Mouse (Mus musculus) embryonic facial prominence, embryonic 12.5 days (tissue): ENCODE results near the gene Gpatch2. TPM values are rescaled to one million over a fixed set of nuclear protein-coding genes. Genes with fewer than 3 reads are reported as not detected.

ENCODE experiments used
- ATAC-seq: fragments of 200-750 bp; cut with Nextera tagmentation; 2 replicates; pipeline ENCODE4 v1.8.0; 2017; ENCODE audit not compliant: insufficient number of reproducible peaks, insufficient read depth, low FRiP score, low TSS enrichment
- H3K27ac ChIP-seq: fragments of 300-500 bp; sonication (generic); 2 replicates; pipeline ENCODE4 v1.5.1; 2016; ENCODE audit warnings: mild to moderate bottlenecking
- H3K27me3 ChIP-seq: fragments of 300-500 bp; sonication (generic); 2 replicates; pipeline ENCODE4 v1.6.1; 2016; ENCODE audit warnings: mild to moderate bottlenecking, moderate library complexity
- H3K36me3 ChIP-seq: fragments of 300-500 bp; sonication (generic); 2 replicates; pipeline ENCODE4 v1.6.1; 2016; ENCODE audit warnings: mild to moderate bottlenecking
- H3K4me1 ChIP-seq: fragments of 300-500 bp; sonication (generic); 2 replicates; pipeline ENCODE4 v1.6.1; 2016
- H3K4me2 ChIP-seq: fragments of 300-500 bp; sonication (generic); replicated peaks from 2 replicates; pipeline ENCODE4 v1.6.1; 2016; ENCODE audit warnings: mild to moderate bottlenecking, moderate library complexity
- H3K4me3 ChIP-seq: fragments of 300-500 bp; sonication (generic); 2 replicates; pipeline ENCODE4 v1.5.1; 2016; ENCODE audit warnings: mild to moderate bottlenecking
- H3K9ac ChIP-seq: fragments of 300-500 bp; sonication (generic); 2 replicates; pipeline ENCODE4 v1.6.1; 2016; ENCODE audit warnings: mild to moderate bottlenecking, moderate library complexity
- H3K9me3 ChIP-seq: fragments of 300-500 bp; sonication (generic); 2 replicates; pipeline ENCODE4 v1.6.1; 2016; ENCODE audit warnings: mild to moderate bottlenecking, moderate library complexity
- WGBS: fragments of 180-500 bp; shearing (Covaris S2); methylation state at CpG from one replicate; pipeline ENCODE4 v1.1.7; 2016; 5-methylcytosine and 5-hydroxymethylcytosine counted together
- polyA plus RNA-seq: library from polyadenylated mRNA; unstranded; fragments of >200 nt; fragmentation: Nextera tagmentation; extraction: Ambion mirVana; gene quantifications from 2 replicates; pipeline ENCODE4 v1.2.1, GENCODE M21; 2016

The Gpatch2 gene
- polyA plus RNA-seq, 1 experiment from 2014 or later, result 26.2 TPM

GRCm38 (mm10) chr1:187313323-187313722 is 98.0 kb downstream of the Gpatch2 start:
- 76% methylated on average over 1 of the region's 1 CpGs for WGBS
- Histone ChIP-seq H3K27ac (no peak overlapping the region), H3K27me3 (no peaks in the 10 kb centered on the region), H3K36me3 (no peaks in the 10 kb centered on the region), H3K9me3 (no peaks in the 10 kb centered on the region), H3K4me1 (peaks cover 8% of the 10 kb centered on the region; the same call in 1 of the 2 replicates), H3K4me3 (no peak overlapping the region), H3K4me2 (no peak overlapping the region), H3K9ac (no peak overlapping the region)
- no peak for ATAC-seq

- H3K4me1 ChIP-seq, result peaks cover 8% of the 10 kb centered on the region; the same call in 1 of the 2 replicates
- H3K27ac ChIP-seq, result no peak overlapping the region
- no peaks in the 10 kb centered on the region for H3K36me3 ChIP-seq
- no peak overlapping the region for H3K4me2 ChIP-seq
- no peak overlapping the region for H3K4me3 ChIP-seq
- no peak overlapping the region for H3K9ac ChIP-seq
- no peak for ATAC-seq
- no peaks in the 10 kb centered on the region for H3K9me3 ChIP-seq
- WGBS, result 80% methylated on average over 5 of the region's 5 CpGs
- H3K27me3 ChIP-seq, result no peaks in the 10 kb centered on the region
Observed at GRCm38 (mm10) chr1:187313763-187314162, 98.5 kb downstream of the Gpatch2 start.

GRCm38 (mm10) chr1:187314516-187314915 is 99.2 kb downstream of the Gpatch2 start:
- H3K36me3 ChIP-seq, result no peaks in the 10 kb centered on the region
- no peak overlapping the region for H3K27ac ChIP-seq

GRCm38 (mm10) chr1:187315821-187316220 is 100.5 kb downstream of the Gpatch2 start:
- H3K4me3 ChIP-seq, result no peak overlapping the region
- no peaks in the 10 kb centered on the region for H3K27me3 ChIP-seq
- peaks cover 8% of the 10 kb centered on the region; the same call in 1 of the 2 replicates for H3K4me1 ChIP-seq
- no peak overlapping the region for H3K4me2 ChIP-seq
- H3K27ac ChIP-seq, result no peak overlapping the region
- H3K36me3 ChIP-seq, result no peaks in the 10 kb centered on the region
- H3K9me3 ChIP-seq, result no peaks in the 10 kb centered on the region
- 76% methylated on average over 2 of the region's 2 CpGs for WGBS
- no peak for ATAC-seq
- H3K9ac ChIP-seq, result no peak overlapping the region

More at GRCm38 (mm10) chr1:187314516-187314915, 99.2 kb downstream of the Gpatch2 start:
- ATAC-seq, result no peak
- Histone ChIP-seq H3K9ac (no peak overlapping the region), H3K9me3 (no peaks in the 10 kb centered on the region), H3K27me3 (no peaks in the 10 kb centered on the region), H3K4me3 (no peak overlapping the region), H3K4me2 (no peak overlapping the region), H3K4me1 (peaks cover 8% of the 10 kb centered on the region; the same call in 1 of the 2 replicates)

- no peak for ATAC-seq
- no peaks in the 10 kb centered on the region for H3K27me3 ChIP-seq
- H3K36me3 ChIP-seq, result no peaks in the 10 kb centered on the region
- no peaks in the 10 kb centered on the region for H3K9me3 ChIP-seq
- H3K4me1 ChIP-seq, result peaks cover 8% of the 10 kb centered on the region; the same call in 1 of the 2 replicates
- no peak overlapping the region for H3K9ac ChIP-seq
- H3K4me2 ChIP-seq, result no peak overlapping the region
- no peak overlapping the region for H3K27ac ChIP-seq
- no peak overlapping the region for H3K4me3 ChIP-seq
- WGBS, result 76% methylated on average over 8 of the region's 8 CpGs
Observed at GRCm38 (mm10) chr1:187316555-187316954, 101.2 kb downstream of the Gpatch2 start.

- WGBS, result 88% methylated on average over 3 of the region's 3 CpGs
- ATAC-seq, result no peak
- no peaks in the 10 kb centered on the region for H3K9me3 ChIP-seq
Observed at GRCm38 (mm10) chr1:187321814-187322213, 106.5 kb downstream of the Gpatch2 start.

GRCm38 (mm10) chr1:187322505-187323208 is 107.3 kb downstream of the Gpatch2 start:
- no peaks in the 10 kb centered on the region for H3K36me3 ChIP-seq
- 78% methylated on average over 8 of the region's 8 CpGs for WGBS

More at GRCm38 (mm10) chr1:187321814-187322213, 106.5 kb downstream of the Gpatch2 start:
- Histone ChIP-seq H3K36me3 (no peaks in the 10 kb centered on the region), H3K4me1 (0 out of 2 replicates have a peak, but pooled peaks cover 1% of the 10 kb centered on the region), H3K9ac (no peak overlapping the region), H3K27ac (no peak overlapping the region), H3K27me3 (no peaks in the 10 kb centered on the region), H3K4me2 (no peak overlapping the region), H3K4me3 (no peak overlapping the region)

GRCm38 (mm10) chr1:187323209-187323589 is 107.9 kb downstream of the Gpatch2 start:
- H3K27me3 ChIP-seq, result no peaks in the 10 kb centered on the region
- H3K4me2 ChIP-seq, result no peak overlapping the region
- ATAC-seq, result no peak
- H3K9ac ChIP-seq, result no peak overlapping the region
- H3K9me3 ChIP-seq, result no peaks in the 10 kb centered on the region
- no peak overlapping the region for H3K4me3 ChIP-seq
- H3K4me1 ChIP-seq, result no peaks in the 10 kb centered on the region
- 100% methylated on average over 1 of the region's 1 CpGs for WGBS
- no peak overlapping the region for H3K27ac ChIP-seq
- H3K36me3 ChIP-seq, result no peaks in the 10 kb centered on the region

More at GRCm38 (mm10) chr1:187322505-187323208, 107.3 kb downstream of the Gpatch2 start:
- Histone ChIP-seq H3K4me1 (no peaks in the 10 kb centered on the region), H3K4me3 (no peak overlapping the region), H3K9me3 (no peaks in the 10 kb centered on the region), H3K27ac (no peak overlapping the region), H3K27me3 (no peaks in the 10 kb centered on the region), H3K4me2 (no peak overlapping the region), H3K9ac (no peak overlapping the region)
- ATAC-seq, result no peak

- H3K9ac ChIP-seq, result no peak overlapping the region
- H3K4me1 ChIP-seq, result no peaks in the 10 kb centered on the region
- peaks cover 7% of the 10 kb centered on the region; the same call in 1 of the 2 replicates for H3K36me3 ChIP-seq
- no peak overlapping the region for H3K4me2 ChIP-seq
- H3K27me3 ChIP-seq, result no peaks in the 10 kb centered on the region
- H3K9me3 ChIP-seq, result no peaks in the 10 kb centered on the region
- 34% methylated on average over 2 of the region's 2 CpGs for WGBS
- H3K27ac ChIP-seq, result no peak overlapping the region
- H3K4me3 ChIP-seq, result no peak overlapping the region
- ATAC-seq, result no peak
Observed at GRCm38 (mm10) chr1:187342551-187342950, 127.2 kb downstream of the Gpatch2 start.

- H3K4me1 ChIP-seq, result no peaks in the 10 kb centered on the region
- no peak overlapping the region for H3K9ac ChIP-seq
- no peak for ATAC-seq
- H3K27me3 ChIP-seq, result no peaks in the 10 kb centered on the region
- no peaks in the 10 kb centered on the region for H3K9me3 ChIP-seq
- no peak overlapping the region for H3K27ac ChIP-seq
- peaks cover 22% of the 10 kb centered on the region for H3K36me3 ChIP-seq
- H3K4me2 ChIP-seq, result no peak overlapping the region
- no peak overlapping the region for H3K4me3 ChIP-seq
- WGBS, result 75% methylated on average over 5 of the region's 5 CpGs
Observed at GRCm38 (mm10) chr1:187345156-187345555, 129.8 kb downstream of the Gpatch2 start.

GRCm38 (mm10) chr1:187346923-187347322 is 131.6 kb downstream of the Gpatch2 start:
- no peaks in the 10 kb centered on the region for H3K4me1 ChIP-seq
- H3K9me3 ChIP-seq, result no peaks in the 10 kb centered on the region

GRCm38 (mm10) chr1:187347606-187348005 is 132.3 kb downstream of the Gpatch2 start:
- Histone ChIP-seq H3K4me3 (no peak overlapping the region), H3K27me3 (no peaks in the 10 kb centered on the region), H3K4me1 (no peaks in the 10 kb centered on the region), H3K27ac (no peak overlapping the region), H3K36me3 (peaks cover 19% of the 10 kb centered on the region), H3K9ac (no peak overlapping the region), H3K9me3 (no peaks in the 10 kb centered on the region), H3K4me2 (no peak overlapping the region)
- no peak for ATAC-seq
- WGBS, result 91% methylated on average over 6 of the region's 6 CpGs

More at GRCm38 (mm10) chr1:187346923-187347322, 131.6 kb downstream of the Gpatch2 start:
- Histone ChIP-seq H3K9ac (no peak overlapping the region), H3K27ac (no peak overlapping the region), H3K4me2 (no peak overlapping the region), H3K4me3 (no peak overlapping the region), H3K27me3 (no peaks in the 10 kb centered on the region), H3K36me3 (peaks cover 19% of the 10 kb centered on the region)
- WGBS, result 90% methylated on average over 11 of the region's 11 CpGs
- ATAC-seq, result no peak
